Mouse (Mus musculus): ENCODE results near the gene Gm884. TPM values are rescaled to one million over a fixed set of nuclear protein-coding genes. Genes with fewer than 3 reads are reported as not detected.

Gm884 gene
- not detected for total RNA-seq (2021)

- DNase-seq, result no peak
Observed at GRCm38 (mm10) chr11:103621040-103621439, at the start of gene Gm884. Gm884 (minus strand) TSS chr11:103621140.

- no peak for DNase-seq
Observed at GRCm38 (mm10) chr11:103666907-103667426, 46.0 kb upstream of the Gm884 start.

- peak; percentile 16 for DNase-seq
Observed at GRCm38 (mm10) chr11:103666181-103666906, 45.4 kb upstream of the Gm884 start.

- DNase-seq, result no peak
Observed at GRCm38 (mm10) chr11:103665695-103666094, 44.8 kb upstream of the Gm884 start.

- DNase-seq, result no peak
Observed at GRCm38 (mm10) chr11:103663119-103663518, 42.2 kb upstream of the Gm884 start.

GRCm38 (mm10) chr11:103662546-103662945 lies 41.6 kb upstream of the Gm884 start:
- DNase-seq, result no peak

GRCm38 (mm10) chr11:103661863-103662262 lies 40.9 kb upstream of the Gm884 start:
- no peak for DNase-seq

- DNase-seq, result no peak
Observed at GRCm38 (mm10) chr11:103658189-103658588, 37.2 kb upstream of the Gm884 start.

- DNase-seq, result peak; percentile 77
Observed at GRCm38 (mm10) chr11:103656520-103656919, 35.6 kb upstream of the Gm884 start.

- DNase-seq, result no peak
Observed at GRCm38 (mm10) chr11:103653359-103653965, 32.5 kb upstream of the Gm884 start.

- no peak for DNase-seq
Observed at GRCm38 (mm10) chr11:103651426-103651825, 30.5 kb upstream of the Gm884 start.

GRCm38 (mm10) chr11:103649983-103650493 lies 29.1 kb upstream of the Gm884 start:
- DNase-seq, result no peak

GRCm38 (mm10) chr11:103649301-103649982 lies 28.5 kb upstream of the Gm884 start, which contains the start of gene Rprml:
Rprml (plus strand) TSS chr11:103649570.
- no peak for DNase-seq

GRCm38 (mm10) chr11:103648656-103649055 lies 27.7 kb upstream of the Gm884 start:
- DNase-seq, result no peak

- no peak for DNase-seq
Observed at GRCm38 (mm10) chr11:103647921-103648620, 27.1 kb upstream of the Gm884 start.

GRCm38 (mm10) chr11:103646301-103646700 lies 25.4 kb upstream of the Gm884 start:
- no peak for DNase-seq

- no peak for DNase-seq
Observed at GRCm38 (mm10) chr11:103645731-103646130, 24.8 kb upstream of the Gm884 start.

GRCm38 (mm10) chr11:103643211-103643610 lies 22.3 kb upstream of the Gm884 start:
- DNase-seq, result no peak

GRCm38 (mm10) chr11:103639407-103639946 lies 18.5 kb upstream of the Gm884 start:
- DNase-seq, result peak; percentile 66

GRCm38 (mm10) chr11:103638790-103639189 lies 17.9 kb upstream of the Gm884 start, which contains the start of gene Lyzl6:
Lyzl6 (minus strand) TSS chr11:103638890.
- no peak for DNase-seq

GRCm38 (mm10) chr11:103636261-103636660 lies 15.3 kb upstream of the Gm884 start:
- DNase-seq, result no peak

GRCm38 (mm10) chr11:103635481-103635880 lies 14.5 kb upstream of the Gm884 start:
- DNase-seq, result no peak

Measured in heart, postnatal 4 days (tissue).